Mouse (Mus musculus) G1E (cell line): ENCODE results near the gene Pdk1.

ENCODE experiments used
- CTCF ChIP-seq: IDR thresholded peaks from 2 replicates; pipeline ENCODE4 v1.5.1; 2012; ENCODE audit warnings: low read depth, low read length, inconsistent platforms, mixed read lengths
- GATA2 ChIP-seq: IDR thresholded peaks from 2 replicates; pipeline ENCODE4 v1.6.1; 2012; ENCODE audit warnings: low read depth, low read length, inconsistent platforms, borderline replicate concordance

- TF ChIP-seq CTCF (no peak), GATA2 (no peak)
Observed at GRCm38 (mm10) chr2:71837261-71837660, 35.8 kb upstream of the Pdk1 start.
